Mouse (Mus musculus) bone marrow macrophage, adult 2 months (primary cell): Measurements from ENCODE around the gene Kcnk13. TPM values are rescaled to one million over a fixed set of nuclear protein-coding genes. Genes with fewer than 3 reads are reported as not detected.

Experiments used
- H3K27ac ChIP-seq: 2 replicates; pipeline ENCODE4 v1.5.1; 2012; ENCODE audit warnings: low read depth, low read length; ENCODE audit not compliant: insufficient read depth
- H3K4me1 ChIP-seq: 2 replicates; pipeline ENCODE4 v1.6.1; 2012; ENCODE audit warnings: low read length; ENCODE audit not compliant: control insufficient read depth, insufficient read depth
- H3K4me3 ChIP-seq: 2 replicates; pipeline ENCODE4 v1.5.1; 2012; ENCODE audit warnings: mild to moderate bottlenecking, low read length, moderate library complexity; ENCODE audit not compliant: insufficient read depth
- CTCF ChIP-seq: IDR thresholded peaks from 2 replicates; pipeline ENCODE4 v1.5.1; 2012; ENCODE audit warnings: low read depth, mild to moderate bottlenecking, low read length, moderate library complexity
- POLR2A ChIP-seq: IDR thresholded peaks from 2 replicates; pipeline ENCODE4 v1.6.1; 2012; ENCODE audit warnings: mild to moderate bottlenecking, low read depth, low read length, borderline replicate concordance
- polyA plus RNA-seq: library from polyadenylated mRNA; stranded (reverse); fragments of >200 nt; gene quantifications from 2 replicates; pipeline ENCODE4 v1.2.4, GENCODE M21; 2012; ENCODE audit not compliant: missing spikeins, insufficient read depth, insufficient read length

Kcnk13 gene
- polyA plus RNA-seq, 1 experiment: 28.3 TPM

- TF ChIP-seq CTCF: no peak
- no peak for TF ChIP-seq POLR2A
Measured at GRCm38 (mm10) chr12:99988144-99988543, 23.8 kb downstream of the Kcnk13 start.

GRCm38 (mm10) chr12:99992362-99992862 lies 28.1 kb downstream of the Kcnk13 start:
- TF ChIP-seq CTCF: no peak
- no peak for TF ChIP-seq POLR2A
- Histone ChIP-seq H3K4me3 (no peak overlapping the region), H3K4me1 (peaks cover 60% of the 10 kb centered on the region), H3K27ac (peak overlapping the region; percentile 81)

More at GRCm38 (mm10) chr12:99988144-99988543, 23.8 kb downstream of the Kcnk13 start:
- Histone ChIP-seq H3K27ac (no peak overlapping the region), H3K4me3 (no peak overlapping the region), H3K4me1 (peaks cover 35% of the 10 kb centered on the region)

- H3K4me1 ChIP-seq: peaks cover 62% of the 10 kb centered on the region
- H3K27ac ChIP-seq: peak overlapping the region; percentile 81
- TF ChIP-seq CTCF: no peak
- TF ChIP-seq POLR2A: no peak
- no peak overlapping the region for H3K4me3 ChIP-seq
Measured at GRCm38 (mm10) chr12:99993146-99993890, 29.0 kb downstream of the Kcnk13 start.

GRCm38 (mm10) chr12:99995951-99996350 lies 31.7 kb downstream of the Kcnk13 start:
- H3K4me3 ChIP-seq: no peak overlapping the region
- no peak overlapping the region for H3K27ac ChIP-seq
- peaks cover 52% of the 10 kb centered on the region for H3K4me1 ChIP-seq
- TF ChIP-seq POLR2A: no peak
- TF ChIP-seq CTCF: no peak

DNA sequence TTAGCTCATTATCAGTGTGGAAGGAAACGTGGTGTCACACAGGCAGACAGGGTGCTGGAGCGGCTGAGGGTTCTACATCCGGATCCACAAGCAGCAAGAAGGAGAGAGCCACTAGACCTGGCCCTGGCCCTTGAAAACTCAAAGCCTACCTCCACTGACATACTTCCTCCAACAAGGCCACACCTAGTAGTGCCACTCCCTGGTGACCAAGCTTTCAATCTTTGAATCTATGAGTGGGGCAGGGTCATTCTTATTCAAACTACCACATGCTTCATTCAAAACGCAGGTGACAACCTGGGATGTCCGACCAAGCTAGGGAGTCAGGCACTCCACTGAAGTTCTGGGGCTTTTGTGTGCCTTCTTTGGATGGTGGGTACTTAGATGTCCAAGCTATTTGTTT lies 35.4 kb downstream of the Kcnk13 start:
- H3K4me3 ChIP-seq: no peak overlapping the region
- peaks cover 40% of the 10 kb centered on the region for H3K4me1 ChIP-seq
- H3K27ac ChIP-seq: no peak overlapping the region
- TF ChIP-seq CTCF (no peak), POLR2A (no peak)

GRCm38 (mm10) chr12:100000381-100000780 lies 36.1 kb downstream of the Kcnk13 start:
- no peak overlapping the region for H3K27ac ChIP-seq
- peaks cover 38% of the 10 kb centered on the region for H3K4me1 ChIP-seq
- no peak overlapping the region for H3K4me3 ChIP-seq
- no peak for TF ChIP-seq POLR2A
- no peak for TF ChIP-seq CTCF

- Histone ChIP-seq H3K4me3 (no peak overlapping the region), H3K4me1 (peaks cover 32% of the 10 kb centered on the region), H3K27ac (no peak overlapping the region)
- TF ChIP-seq POLR2A (no peak), CTCF (no peak)
Measured at GRCm38 (mm10) chr12:100001246-100001645, 36.9 kb downstream of the Kcnk13 start.

DNA sequence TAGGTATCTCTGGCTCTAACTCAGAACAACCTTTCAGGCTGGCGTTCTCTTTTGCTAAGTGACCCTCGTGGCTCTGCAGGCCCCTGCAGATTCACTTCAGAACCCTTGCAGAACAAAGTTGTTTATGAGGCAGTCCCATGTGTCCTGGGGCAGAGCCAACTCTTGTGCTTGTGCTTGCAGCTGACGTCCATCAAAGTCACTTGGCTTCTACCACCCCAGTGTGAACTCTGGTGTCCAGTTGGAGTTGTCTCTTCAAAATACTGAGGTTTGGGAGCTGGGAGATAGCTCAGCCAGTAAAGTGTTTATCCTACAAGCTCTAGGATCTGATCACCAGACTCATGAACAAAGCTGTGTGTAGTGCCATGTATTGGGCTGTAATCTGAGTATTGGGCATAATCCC lies 37.6 kb downstream of the Kcnk13 start:
- TF ChIP-seq POLR2A: no peak
- TF ChIP-seq CTCF: no peak
- Histone ChIP-seq H3K4me1 (peaks cover 32% of the 10 kb centered on the region), H3K27ac (no peak overlapping the region), H3K4me3 (no peak overlapping the region)

DNA sequence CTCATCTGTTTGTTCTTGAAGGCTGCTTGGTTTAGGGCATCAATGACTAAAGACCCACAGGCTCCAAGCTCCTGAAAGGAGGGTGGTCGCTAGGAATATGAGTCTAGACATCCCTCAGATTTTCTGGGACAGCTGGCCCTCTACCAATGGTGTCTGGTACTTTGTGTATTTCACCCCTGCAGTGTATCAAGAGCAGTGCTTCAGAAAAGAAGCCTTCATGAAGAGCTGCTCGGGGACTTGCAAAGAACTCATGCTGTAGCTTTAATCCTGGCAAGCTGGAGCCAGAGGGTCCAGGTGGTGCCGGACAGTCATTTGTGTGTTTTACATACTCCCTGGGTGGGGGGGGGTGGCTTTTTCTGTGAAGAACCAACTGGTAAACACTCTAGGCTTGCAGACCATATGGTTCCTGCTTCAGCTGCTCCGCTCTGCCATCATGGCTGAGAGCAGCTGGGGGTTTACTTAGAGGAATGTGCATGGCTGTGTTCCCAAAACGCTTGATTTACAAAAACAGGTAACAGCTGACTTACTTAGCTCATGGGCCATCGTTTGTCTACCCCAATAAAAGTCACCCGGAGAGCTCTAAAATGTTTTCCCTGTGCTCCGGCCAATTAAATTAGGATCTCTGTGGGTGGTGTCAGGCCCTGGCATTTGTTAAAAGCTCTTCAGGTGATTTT lies 38.8 kb downstream of the Kcnk13 start:
- Histone ChIP-seq H3K4me1 (peaks cover 37% of the 10 kb centered on the region), H3K27ac (no peak overlapping the region), H3K4me3 (no peak overlapping the region)
- TF ChIP-seq CTCF: no peak
- TF ChIP-seq POLR2A: no peak

GRCm38 (mm10) chr12:100005285-100005684 lies 41.0 kb downstream of the Kcnk13 start:
- Histone ChIP-seq H3K27ac (peak overlapping the region; percentile 84), H3K4me1 (peaks cover 47% of the 10 kb centered on the region), H3K4me3 (no peak overlapping the region)
- TF ChIP-seq CTCF: no peak
- TF ChIP-seq POLR2A: no peak
